18 mouse cellular contexts compared by ENCODE assay signal in genomic region chr11:111074131-111074530, GRCm38 (mm10). TPM values are rescaled to one million over a fixed set of nuclear protein-coding genes. Genes with fewer than 3 reads are reported as not detected.
DNase-seq lines count a peak whose midpoint lies in the region; ATAC-seq and TF ChIP-seq lines count a peak whose summit lies in the region.
"Had no signal": no experiment of that assay in that cellular context is flagged by ENCODE, and none has a peak within 500 bp of the region (broad histone marks: within the 10 kb centered on the region; RNA-seq: fewer than 3 reads in every experiment).

No protein-coding gene starts in this region.

- H3K27ac ChIP-seq in heart, postnatal 0 days (ENCODE audit: low read depth) = no peak overlapping the region
- H3K27ac ChIP-seq in heart, embryonic 12.5 days (ENCODE audit: poor library complexity, severe bottlenecking) = no peak overlapping the region
- H3K27ac ChIP-seq: heart, embryonic 13.5 days; hindbrain, embryonic 12.5 days; hindbrain, embryonic 15.5 days had no signal

- peaks cover 30% of the 10 kb centered on the region for H3K36me3 ChIP-seq in heart, postnatal 0 days (replicated peaks; ENCODE audit: control insufficient read depth, insufficient read depth, low read length)
- peaks cover 20% of the 10 kb centered on the region for H3K36me3 ChIP-seq in heart, embryonic 12.5 days
- H3K36me3 ChIP-seq: hindbrain, embryonic 12.5 days; hindbrain, embryonic 15.5 days had no signal

- DNase-seq in adrenal gland, postnatal 36 days = peak; percentile 29 to 30
- no peak for DNase-seq in adrenal gland, postnatal 25 days
- peak; percentile 51 for DNase-seq in gastrocnemius, adult 18-20 months (ENCODE audit: low spot score)
- no peak for DNase-seq in gastrocnemius, postnatal 10 days
- no peak for DNase-seq in heart, postnatal 0 days (ENCODE audit: low spot score)
- DNase-seq: adrenal gland, postnatal 10 days; cerebellum, adult 11-12 months; cerebellum, adult 8-10 months; heart, adult 18-20 months; kidney, adult 2 months had no signal

- H3K4me2 ChIP-seq in heart, postnatal 0 days (ENCODE audit: low read depth, low read length) = 0 out of 2 replicates have a peak overlapping the region, but pooled peaks have one; percentile 3
- no peak overlapping the region for H3K4me2 ChIP-seq in heart, embryonic 12.5 days
- H3K4me2 ChIP-seq: heart, embryonic 13.5 days; hindbrain, embryonic 12.5 days; hindbrain, embryonic 15.5 days had no signal

- ATAC-seq in heart, postnatal 0 days (ENCODE audit: insufficient read depth, low read depth) = no peak
- no peak for ATAC-seq in heart, embryonic 12.5 days (ENCODE audit: insufficient number of reproducible peaks, low FRiP score)
- ATAC-seq: CD4-positive, CD25-positive, alpha-beta regulatory T cell, adult 4 months; forebrain, embryonic 14.5 days; intestine, postnatal 0 days had no signal

- TF ChIP-seq CTCF in heart, postnatal 0 days (IDR thresholded peaks at IDR 0.05; ENCODE audit: low read depth) = no peak

- no peak overlapping the region for H3K9ac ChIP-seq in heart, postnatal 0 days (replicated peaks; ENCODE audit: low read depth, low read length)
- H3K9ac ChIP-seq in heart, embryonic 12.5 days = no peak overlapping the region
- H3K9ac ChIP-seq: heart, embryonic 13.5 days; hindbrain, embryonic 12.5 days; hindbrain, embryonic 15.5 days had no signal

- no peaks in the 10 kb centered on the region for H3K27me3 ChIP-seq in heart, postnatal 0 days (ENCODE audit: control insufficient read depth, insufficient read depth, low read length)
- no peaks in the 10 kb centered on the region for H3K27me3 ChIP-seq in heart, embryonic 12.5 days (replicated peaks)
- H3K27me3 ChIP-seq: heart, embryonic 13.5 days; hindbrain, embryonic 12.5 days; hindbrain, embryonic 15.5 days had no signal

- TF ChIP-seq EP300 in heart, postnatal 0 days (IDR thresholded peaks at IDR 0.05; ENCODE audit: low read depth) = no peak

- H3K4me3 ChIP-seq in heart, postnatal 0 days (ENCODE audit: low read depth, low read length) = no peak overlapping the region
- H3K4me3 ChIP-seq in heart, embryonic 12.5 days = no peak overlapping the region
- H3K4me3 ChIP-seq: heart, embryonic 13.5 days; hindbrain, embryonic 12.5 days; hindbrain, embryonic 15.5 days had no signal

- H3K9me3 ChIP-seq in heart, postnatal 0 days (replicated peaks; ENCODE audit: control insufficient read depth, low read length) = no peaks in the 10 kb centered on the region
- H3K9me3 ChIP-seq in heart, embryonic 12.5 days (replicated peaks) = no peaks in the 10 kb centered on the region
- H3K9me3 ChIP-seq: heart, embryonic 13.5 days; hindbrain, embryonic 12.5 days; hindbrain, embryonic 15.5 days had no signal

- H3K4me1 ChIP-seq in heart, postnatal 0 days (ENCODE audit: control insufficient read depth, insufficient read depth) = peaks cover 18% of the 10 kb centered on the region
- H3K4me1 ChIP-seq in heart, embryonic 12.5 days (replicated peaks) = 0 out of 2 replicates have a peak, but pooled peaks cover 11% of the 10 kb centered on the region
- H3K4me1 ChIP-seq: hindbrain, embryonic 12.5 days; hindbrain, embryonic 15.5 days had no signal

RNA-seq across cellular contexts. Expression of gene Kcnj2, which starts 8.2 kb away (rescaled TPM):
- 10 to 100 TPM in 1 of 2 experiments, 1 to 10 TPM in 1; 8.4 to 12.5 TPM for total RNA-seq in adrenal gland, postnatal 36 days (2021)
- total RNA-seq in adrenal gland, postnatal 25 days (2021) = 7.0 and 8.5 TPM in 2 replicates
- total RNA-seq in gastrocnemius, adult 18-20 months (2021) = 10 to 100 TPM; 22.1 to 60.6 TPM
- total RNA-seq in gastrocnemius, postnatal 10 days (2021) = 10 to 100 TPM; 27.1 to 30.1 TPM
- total RNA-seq in heart, postnatal 0 days (2014; rRNA removed; ENCODE audit: low replicate concordance) = 18.4 and 24.2 TPM in 2 replicates
- polyA plus RNA-seq in heart, postnatal 0 days (2015; fragmentation: Nextera tagmentation; extraction: Ambion mirVana) = 7.1 TPM in 2 replicates
- 4.5 and 4.6 TPM in 2 replicates for polyA plus RNA-seq in heart, embryonic 12.5 days (2016; fragmentation: Nextera tagmentation; extraction: Ambion mirVana)
- total RNA-seq: MEL had no signal
- polyA plus RNA-seq: CD4-positive, CD25-positive, alpha-beta regulatory T cell, adult 4 months had no signal

Comparison
In these comparisons a context has a peak if more than half of its experiments do, and no peak if none do; other contexts are left out.
1. DNase-seq: peak in adrenal gland, postnatal 36 days (2 of 2) and gastrocnemius, adult 18-20 months (single experiment); none in adrenal gland, postnatal 25 days (single experiment), gastrocnemius, postnatal 10 days (single experiment) and heart, postnatal 0 days (single experiment).